Mouse (Mus musculus): ENCODE data around the gene Itgb5.
A peak's percentile ranks its signal among the peaks of the same experiment; 100 is the strongest.

Gene Itgb5

DNA sequence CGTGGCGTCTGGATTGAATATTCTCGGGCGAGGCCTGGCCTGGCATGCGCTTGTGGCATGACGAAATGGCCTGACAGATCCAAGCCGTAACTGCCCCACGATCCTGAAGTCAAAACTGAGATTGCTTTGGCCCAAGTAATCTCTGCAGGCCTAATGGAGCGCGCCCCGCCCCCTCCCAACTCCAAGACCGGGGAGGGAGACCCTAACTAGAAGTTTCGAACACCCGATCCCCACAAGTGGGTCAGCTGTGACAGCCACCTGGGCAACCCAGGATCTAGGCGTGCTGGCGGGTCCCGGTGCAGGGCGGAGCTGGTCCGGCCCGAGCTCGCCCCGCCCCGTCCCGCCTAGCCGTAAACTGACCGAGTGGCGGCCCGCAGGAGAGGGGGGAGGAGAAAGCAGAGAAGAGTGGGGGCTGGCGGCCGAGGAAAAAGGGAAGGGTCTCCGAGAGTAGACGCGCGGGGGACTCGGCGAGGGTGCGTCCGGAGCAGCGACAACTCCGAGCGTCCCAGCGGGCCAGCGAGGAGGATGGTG, at the start of gene Itgb5:
Gene Itgb5, plus strand, starts transcription at position 365 of the 531 bp plus-strand sequence.
- peak in 1 of 2 experiments; percentile 29 for DNase-seq (ENCODE audit: low spot score in 2 of 2)

DNA sequence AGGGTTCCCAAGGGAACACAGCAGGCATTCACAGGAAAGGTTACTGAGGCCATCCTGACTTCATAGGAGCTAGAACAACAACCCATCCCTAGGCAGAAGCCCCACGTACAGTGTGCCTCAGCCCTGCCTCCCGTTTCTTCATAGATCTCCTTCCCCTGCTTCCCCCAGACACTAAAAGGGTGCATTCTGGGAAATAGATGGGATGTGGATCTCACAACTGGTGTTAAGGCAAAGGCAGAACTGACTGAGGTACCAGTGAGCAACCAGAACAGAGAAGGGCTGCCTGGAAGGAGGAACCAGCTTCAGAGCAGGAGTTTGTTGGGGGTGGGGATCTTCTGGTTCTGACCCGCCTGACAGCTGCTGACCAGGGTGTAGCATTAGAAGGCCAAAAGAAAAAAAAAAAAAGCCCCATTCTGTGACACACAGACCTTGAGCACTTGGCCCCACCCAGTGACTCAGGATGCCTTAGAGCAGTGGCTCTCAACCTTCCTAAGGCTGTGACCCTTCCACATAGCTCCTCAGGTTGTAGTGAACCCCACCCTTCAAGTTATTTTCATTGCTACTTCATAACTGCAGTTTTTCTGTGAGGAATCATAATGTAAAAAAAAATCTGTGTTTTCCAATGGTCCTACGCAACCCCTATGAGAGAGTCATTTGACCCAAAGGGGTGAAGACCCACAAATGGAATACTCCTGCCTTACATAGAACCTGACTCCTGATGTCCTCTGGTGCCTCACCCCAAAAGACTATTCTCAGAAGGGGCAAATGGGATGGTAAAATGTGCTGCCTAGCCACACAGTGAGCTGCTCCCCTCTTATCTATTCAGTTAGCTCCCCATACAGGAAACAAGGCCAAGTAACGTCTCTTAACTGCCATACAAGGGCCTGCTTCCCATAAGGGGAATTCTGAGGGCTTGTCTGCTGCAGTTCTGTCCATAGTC, 47.4 kb upstream of the Itgb5 start:
- no peak for DNase-seq (ENCODE audit: low spot score in 2 of 2)

DNA sequence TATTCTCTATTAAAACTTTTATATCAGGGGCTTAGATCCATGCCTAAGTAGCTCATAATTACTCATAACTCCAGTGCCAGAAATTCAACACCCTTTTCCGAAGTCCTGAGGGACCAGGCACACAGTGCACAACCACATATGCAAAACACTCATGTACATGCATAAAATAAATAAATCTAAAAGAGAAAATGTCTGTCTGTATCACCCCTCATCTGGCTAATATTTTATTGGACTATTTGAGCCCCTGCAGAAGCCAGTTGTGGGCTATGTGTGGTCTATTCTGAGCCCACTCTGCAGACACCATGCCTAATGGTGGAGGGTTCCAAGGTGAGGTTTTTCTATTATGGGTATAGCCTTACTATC, 46.8 kb upstream of the Itgb5 start:
- no peak for DNase-seq (ENCODE audit: low spot score in 2 of 2)

DNA sequence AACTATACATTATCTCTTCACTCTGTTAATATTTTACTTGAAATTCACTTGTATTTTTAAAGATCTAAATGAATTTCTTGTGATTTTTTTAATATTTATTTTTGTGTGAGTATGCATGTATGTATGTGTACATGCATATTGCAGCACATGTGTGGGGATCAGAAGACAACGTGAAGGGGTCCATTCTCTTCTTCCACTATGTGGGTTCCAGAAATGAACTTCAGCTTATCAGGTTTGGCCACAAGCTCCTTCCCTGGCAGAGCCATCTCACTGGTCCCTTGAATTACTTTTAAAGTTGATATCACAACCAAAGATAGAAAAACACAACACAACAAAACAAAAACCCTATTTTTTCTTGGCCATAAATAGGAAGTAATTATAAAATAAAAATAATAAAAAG, 44.9 kb upstream of the Itgb5 start:
- DNase-seq (ENCODE audit: low spot score in 2 of 2) = no peak

DNA sequence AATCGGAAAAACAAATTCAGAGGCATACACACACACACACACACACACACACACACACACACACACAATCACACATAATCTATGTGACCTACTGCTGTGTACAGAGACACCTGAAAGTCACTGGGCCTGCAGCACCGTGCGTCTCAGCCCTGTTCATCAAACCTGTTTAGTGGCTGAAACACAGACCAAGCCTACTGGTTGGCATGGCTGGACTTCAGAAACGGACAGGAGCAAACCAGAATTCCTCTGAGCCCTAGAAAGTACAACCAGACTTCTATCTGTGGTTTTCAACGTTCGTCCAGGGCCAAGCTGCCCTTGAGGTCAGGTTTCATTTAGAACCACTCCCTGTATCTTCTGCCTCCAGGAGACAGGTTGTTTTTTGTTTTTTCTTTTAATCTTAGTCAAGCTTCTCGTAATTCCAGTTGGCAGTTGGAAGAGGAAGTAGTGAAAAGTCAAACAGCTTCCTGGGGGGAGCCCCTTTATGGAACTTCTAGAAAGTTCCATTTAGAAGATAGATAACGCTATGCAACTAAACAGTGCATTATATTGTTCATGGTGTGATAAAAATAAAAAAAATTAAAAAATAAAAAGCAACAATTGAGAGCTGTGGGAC, 44.3 kb upstream of the Itgb5 start:
- no peak for DNase-seq (ENCODE audit: low spot score in 2 of 2)

DNA sequence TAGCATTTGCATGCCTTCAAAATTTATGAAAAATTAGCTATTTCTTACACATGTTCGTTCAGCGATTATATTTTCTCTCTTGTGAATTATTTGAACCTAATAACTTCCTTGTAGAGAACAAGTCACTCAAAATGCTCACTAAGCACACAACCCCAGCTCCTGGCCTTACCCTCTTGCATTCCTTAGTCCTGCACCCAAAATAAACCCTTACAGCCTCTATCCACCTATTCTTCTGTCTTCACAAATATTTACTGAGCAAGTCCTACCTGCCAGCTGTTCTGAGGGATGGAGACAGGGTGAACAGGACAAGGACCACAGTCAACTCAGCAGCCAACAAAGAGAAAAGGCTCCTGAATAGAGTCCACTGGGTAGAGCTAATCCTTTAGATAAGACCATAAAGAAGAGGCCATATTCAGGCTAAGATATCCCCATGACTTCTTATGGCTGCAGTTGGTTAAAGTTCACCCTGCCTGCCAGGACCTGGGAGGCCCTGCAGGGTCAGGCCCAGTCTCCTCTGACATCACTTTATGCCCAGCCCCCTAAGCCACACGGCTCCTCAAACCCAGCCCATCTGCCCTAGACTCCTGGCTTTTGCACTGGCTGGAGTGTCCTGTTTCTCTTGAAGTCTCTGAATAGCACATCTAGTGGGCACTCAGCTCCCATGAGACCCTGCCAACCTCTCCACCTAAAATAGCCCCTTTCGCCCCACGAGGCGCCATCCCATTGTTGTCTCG, 42.6 kb upstream of the Itgb5 start:
- DNase-seq (ENCODE audit: low spot score in 2 of 2) = no peak

DNA sequence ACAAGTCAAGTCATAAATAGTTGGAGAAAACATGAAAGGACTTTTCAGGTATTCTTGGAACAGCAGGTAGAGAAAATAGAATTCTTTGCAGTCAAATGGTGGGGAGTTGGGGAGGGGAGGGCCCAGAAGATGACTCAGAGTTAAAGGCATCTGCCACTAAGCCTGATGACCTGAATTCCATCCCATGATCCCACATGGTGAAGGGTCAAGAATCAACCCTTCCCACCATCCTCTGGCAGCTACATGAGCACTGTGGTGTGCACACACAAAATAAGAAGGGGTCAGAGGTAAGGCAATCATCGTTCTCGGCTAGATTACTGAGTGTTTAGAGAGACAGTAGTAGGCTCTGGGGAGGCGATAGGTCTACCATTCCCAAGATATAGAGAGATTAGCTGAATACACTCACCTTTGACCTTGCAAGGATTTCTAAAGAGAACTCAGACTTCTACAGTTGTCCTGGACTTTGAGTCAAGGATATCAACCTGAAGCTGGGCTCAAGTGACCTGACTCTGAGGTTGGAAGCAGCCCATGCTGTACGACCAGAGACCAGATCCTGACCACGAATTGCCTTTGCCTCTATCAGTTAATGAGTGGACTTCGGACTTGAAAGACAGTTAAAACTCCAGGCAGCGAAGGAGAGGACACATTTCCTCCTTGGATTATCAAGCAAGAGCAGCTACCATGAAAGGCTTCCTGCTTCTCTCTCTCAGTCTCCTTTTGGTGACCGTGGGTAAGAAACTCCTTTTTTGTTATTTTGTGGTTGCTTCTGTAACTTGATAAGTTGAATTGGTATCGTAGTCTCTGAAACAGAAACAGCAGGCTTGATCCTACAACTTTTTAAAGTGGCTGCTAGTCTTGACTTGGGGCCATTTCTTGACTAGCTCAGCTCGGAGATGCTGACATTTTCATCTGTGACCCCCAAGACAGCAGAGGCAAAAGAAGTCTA, 35.3 kb upstream of the Itgb5 start, which contains the start of gene Muc13:
Gene Muc13, plus strand, starts transcription at position 192 of the 946 bp plus-strand sequence.
- DNase-seq (ENCODE audit: low spot score in 2 of 2) = no peak

DNA sequence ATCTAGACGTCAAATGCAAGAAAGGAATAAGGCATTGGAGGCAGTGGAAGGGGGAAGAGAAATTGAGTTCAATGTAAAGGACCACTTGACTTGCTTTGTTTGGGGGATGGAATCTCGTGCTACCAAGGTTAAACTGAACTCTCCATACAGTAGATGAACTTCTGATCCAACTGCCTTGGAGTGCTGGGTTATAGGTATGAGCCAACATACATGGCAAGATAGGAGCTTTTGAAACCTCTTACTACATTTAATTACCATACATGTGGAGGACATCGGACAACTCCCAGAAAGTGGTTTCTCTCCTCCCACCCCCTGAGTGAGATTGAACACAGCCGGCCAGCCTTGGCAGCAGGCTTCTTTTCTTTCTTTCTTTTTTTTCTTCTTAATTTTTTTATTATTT, 34.4 kb upstream of the Itgb5 start:
- DNase-seq (ENCODE audit: low spot score in 2 of 2) = no peak

DNA sequence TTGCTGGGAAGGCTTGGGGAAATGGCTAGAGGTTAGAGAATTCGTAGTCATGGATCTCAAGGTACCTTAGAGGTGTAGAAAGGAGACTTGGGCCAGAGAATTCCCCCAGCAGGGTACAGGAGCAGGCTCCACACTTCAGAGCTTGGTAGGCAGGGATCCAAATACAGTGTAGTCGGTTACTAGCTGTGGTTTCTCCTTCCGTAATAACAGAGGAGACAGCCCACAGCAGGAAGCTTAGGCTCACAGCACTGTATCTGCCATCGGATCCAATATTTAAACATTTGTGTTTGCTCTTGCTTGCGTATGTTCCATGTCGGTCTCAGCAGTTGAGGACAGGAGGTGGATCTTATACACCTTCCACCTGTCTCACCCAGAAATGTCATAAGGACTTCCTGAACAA, 33.6 kb upstream of the Itgb5 start:
- DNase-seq (ENCODE audit: low spot score in 2 of 2) = no peak

DNA sequence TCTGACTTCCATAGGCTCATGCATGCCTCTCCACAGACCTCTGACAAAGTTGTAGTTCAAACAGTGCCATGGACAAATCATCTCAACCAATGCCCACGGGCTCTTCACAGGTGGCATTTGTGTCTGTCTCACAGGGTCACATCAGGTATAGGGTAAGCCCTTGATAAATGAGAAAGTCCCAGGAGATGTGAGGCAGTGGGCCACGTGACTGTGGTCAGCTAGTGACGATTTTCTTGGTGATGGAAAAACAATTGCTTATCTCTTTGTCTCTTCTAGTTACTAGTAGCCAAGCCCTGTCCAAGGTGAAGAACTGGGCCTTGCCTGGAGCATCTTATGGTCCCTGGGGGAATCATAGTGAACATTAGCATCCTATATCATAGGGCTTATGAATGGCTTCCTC, 32.7 kb upstream of the Itgb5 start:
- no peak for DNase-seq (ENCODE audit: low spot score in 2 of 2)

DNA sequence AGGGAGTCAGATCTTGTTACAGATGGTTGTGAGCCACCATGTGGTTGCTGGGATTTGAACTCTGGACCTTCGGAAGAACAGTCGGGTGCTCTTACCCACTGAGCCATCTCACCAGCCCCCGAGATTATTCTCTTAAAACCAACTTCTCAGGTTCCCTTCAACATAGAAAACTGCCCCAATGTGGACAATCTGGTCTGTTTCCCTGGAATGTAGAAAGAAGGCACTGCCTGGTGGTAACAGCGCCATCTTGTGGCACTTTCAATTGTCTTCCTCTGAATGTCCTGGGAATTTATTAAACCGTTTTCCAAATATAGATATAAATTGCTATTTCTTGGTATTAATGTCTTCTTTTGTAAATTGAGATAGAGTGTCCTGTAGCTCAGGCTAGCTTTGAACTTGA, 31.6 kb upstream of the Itgb5 start:
- DNase-seq (ENCODE audit: low spot score in 2 of 2) = peak in 1 of 2 experiments; percentile 22

DNA sequence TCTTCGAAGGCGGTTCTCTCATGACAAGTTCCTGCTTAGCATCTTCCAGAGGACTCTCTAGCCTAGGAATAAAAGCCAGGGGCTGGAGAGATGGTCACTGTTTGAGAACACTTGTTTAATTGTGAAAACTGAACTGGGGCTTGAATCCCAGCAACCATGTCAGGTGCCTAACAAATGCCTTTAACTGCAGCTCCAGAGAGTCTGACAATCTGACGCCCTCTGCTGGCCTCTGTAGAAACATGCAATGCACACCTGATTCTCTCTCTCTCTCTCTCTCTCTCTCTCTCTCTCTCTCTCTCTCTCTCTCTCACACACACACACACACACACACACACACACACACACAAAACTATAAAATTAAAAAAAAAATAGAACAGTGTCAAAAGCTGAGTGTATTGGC, 19.5 kb upstream of the Itgb5 start:
- no peak for DNase-seq (ENCODE audit: low spot score in 2 of 2)

DNA sequence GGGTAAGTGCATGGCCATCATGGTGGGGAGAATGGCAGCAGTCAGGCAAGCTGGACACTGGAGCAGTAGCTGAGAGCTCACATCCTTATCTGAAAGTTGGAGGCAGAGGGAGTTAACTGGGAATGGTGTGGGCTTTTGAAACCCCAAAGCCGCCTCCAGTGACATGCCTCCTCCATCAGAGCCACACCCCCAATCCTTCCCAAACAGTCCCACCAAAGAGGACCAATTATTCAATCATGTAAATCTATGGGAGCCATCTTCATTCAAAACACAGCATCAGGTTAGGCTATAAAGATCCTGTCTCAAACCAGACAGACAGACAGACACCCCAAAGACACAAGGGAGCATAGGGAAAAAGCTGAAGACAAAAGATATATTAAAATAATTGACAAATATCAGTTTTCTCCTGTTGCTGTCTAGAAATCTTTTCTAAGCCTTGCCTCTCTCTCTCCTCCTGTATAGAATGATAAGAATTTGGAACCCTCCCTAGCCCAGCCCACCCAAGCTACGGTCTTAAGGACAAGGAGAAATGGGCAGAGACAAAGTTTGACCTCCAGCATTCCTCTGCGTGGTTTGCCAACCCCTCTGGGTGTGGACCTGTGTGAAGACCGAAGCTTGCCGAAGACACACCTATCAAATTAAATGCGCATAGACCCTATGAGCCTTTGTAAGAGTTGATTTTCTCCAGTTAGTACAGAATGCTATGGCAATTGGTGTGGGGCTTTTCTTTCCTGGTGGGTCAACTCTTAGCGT, 10.9 kb upstream of the Itgb5 start:
- no peak for DNase-seq (ENCODE audit: low spot score in 2 of 2)

DNA sequence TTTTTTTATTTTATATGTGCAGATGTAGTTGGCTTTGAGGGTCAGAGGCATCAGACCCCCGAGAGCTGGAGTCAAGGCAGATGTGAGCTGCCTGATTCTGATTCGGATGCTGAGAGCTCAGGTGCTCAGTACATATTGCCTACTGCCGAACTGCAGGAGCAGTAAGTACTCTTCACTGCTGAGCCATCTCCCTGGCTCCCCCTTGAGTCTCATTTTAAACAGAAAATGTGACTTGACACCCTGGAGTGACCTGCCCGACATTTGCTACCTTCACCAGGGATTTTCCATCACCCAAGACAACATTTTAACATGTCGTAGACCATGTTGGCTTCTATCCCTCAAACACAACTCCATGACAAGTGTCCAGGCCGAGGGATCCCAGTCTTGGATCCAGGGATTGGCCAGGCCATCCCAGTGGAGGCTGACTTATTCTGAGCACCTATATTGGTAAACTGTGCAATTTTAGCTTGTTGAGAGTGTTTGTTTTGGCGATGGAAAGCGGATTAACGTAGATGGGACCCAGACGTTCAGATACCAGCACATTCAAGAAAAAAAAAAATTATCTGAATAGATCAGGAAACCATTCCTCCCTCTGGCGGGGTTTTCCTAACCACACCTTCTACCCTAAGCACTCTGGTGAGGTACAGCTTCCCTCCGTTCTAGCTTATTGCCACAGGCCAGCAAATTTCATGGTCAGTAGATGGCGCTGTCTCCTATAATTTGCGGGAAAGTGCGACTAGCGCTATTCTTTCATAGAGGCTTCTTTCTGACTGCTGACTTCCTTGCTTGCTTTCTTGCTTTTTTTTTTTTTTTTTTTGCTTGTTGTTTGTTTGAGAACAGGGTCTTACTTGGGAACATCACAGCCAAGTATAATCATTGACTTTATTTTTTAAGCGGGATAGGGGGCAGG, 8.9 kb upstream of the Itgb5 start:
- peak; percentile 70 to 89 for DNase-seq (ENCODE audit: low spot score in 2 of 2)

DNA sequence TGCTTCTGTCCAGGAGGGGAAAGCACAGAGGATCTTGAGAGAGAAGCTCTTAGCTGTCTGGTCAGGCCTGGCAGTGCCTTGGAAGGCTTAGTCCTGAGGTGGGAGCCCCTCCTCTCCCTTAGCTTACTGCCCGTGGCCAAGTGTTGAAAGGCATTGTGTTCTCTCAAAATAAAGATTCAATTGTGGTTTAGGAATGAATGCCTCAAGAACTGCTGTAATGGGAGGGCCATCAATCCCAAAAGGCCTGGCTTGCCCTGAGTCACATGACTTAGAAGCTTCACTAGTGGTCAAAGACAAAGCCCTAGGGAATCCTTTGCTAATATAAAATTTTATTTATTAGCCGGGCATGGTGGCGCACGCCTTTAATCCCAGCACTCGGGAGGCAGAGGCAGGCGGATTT, 4.9 kb upstream of the Itgb5 start:
- DNase-seq (ENCODE audit: low spot score in 2 of 2) = no peak

DNA sequence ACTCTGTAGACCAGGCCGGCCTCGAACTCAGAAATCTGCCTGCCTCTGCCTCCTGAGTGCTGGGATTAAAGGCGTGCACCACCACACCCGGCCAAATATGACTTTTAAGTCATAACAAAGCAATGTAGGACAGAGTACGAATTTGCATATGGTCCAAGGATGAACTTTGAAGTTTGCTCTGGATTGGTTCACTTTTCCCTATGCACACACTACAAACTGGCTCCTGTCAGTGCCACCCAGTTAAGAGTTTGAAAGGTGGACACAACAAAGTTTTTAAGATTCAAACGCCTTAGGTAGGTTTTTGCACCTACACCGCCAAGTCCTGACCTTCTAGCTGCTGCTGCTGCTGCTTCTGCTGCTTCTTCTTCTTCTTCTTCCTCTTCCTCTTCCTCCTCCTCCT, 969 bp upstream of the Itgb5 start:
- DNase-seq (ENCODE audit: low spot score in 2 of 2) = no peak

DNA sequence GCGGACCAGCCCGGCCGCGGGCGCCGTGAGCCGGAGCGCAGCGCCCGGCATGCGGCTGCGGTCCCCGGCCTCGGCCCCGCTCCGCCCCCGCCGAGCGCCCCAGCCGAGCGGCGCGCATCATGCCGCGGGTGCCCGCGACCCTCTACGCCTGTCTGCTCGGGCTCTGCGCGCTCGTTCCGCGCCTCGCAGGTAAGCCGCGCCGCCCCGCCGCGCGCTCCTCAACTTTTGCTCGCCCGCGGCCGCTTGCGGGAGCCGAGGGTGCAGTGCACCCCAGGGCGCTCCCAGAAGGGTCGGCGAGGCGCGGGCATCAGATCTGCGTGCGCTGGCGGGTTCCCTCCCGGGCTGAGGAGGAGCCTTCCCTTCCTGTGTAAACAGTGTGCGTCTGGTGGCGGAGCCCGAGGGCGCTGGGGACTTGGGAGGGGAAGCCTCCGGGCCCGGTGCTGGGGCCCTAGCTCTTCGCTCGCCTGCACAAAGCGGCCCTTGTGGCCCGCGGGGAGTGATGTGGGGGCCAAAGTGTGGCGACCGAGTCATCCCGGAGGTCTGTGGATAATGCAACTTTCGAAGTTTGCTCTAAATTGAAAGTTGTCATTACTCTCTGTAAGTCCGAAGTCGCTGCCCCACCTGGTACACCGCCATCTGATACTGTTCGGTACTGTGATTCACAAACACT, 512 bp downstream of the Itgb5 start:
- no peak for DNase-seq (ENCODE audit: low spot score in 2 of 2)

DNA sequence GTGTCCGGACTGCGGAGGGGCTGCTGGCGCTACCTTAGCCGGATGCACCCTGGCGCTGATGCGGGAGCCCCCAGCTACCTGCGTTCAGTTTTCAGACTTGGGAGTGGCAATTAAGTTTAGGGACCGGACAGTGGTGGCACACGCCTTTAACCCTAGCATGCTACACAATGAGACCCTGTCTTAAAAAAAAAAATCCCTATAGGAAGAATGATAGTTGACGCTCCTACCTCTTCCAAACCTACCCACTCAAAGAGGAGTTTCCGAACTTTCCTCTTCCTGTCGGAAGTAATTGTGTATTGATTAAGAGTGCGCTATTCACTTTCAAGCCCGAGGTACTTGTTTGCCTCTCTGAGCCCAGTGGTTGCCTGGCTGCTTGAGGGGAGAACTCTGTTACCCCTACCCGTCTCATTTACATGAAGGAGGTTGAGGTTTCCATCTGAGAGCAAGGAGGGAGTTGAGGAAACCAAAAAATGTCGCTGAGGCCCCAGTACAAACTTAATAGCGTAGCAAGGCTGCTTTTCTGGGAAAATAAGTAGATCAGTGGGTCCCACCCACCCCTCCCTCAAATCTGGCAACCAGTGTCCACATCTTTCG, 1.1 kb downstream of the Itgb5 start:
- no peak for DNase-seq (ENCODE audit: low spot score in 2 of 2)
